In the genomic region with DNA sequence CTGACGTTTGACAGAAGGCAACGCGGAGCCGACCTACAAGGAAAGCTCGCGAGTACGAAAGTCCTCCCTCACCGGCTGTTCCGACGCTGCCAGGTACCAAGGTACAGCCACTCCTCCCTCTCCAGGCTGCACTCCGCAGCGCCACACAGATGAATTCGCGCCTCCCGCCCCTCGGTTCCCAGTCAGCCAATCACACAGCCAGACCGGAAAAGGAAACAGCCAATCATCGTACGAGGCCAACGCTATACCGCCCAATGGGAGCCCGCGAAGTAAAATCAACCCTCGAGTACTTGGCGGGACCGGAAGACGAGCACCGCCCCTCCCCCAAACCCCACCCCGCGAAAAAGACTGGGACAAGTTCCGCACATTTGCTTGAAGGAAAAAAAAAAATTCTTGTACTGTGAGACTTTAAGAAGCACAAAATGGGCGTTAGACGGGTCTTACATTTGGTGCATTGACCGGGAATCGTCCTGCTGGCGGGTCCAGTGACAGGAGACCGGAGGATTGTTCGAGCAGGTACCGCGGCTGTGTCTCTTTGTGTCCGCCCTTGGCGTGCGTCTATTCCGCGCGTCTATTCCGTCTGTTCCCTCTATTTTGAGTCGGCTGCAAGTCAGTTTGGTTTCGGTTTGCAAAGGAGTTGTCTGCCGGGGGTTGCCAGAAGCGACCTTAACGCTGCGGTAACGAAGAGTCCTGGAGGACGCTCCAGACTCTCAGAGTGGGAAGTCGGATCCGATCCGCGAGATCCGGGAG, we compare ENCODE assay signal across 8 mouse cellular contexts. TPM values are rescaled to one million over a fixed set of nuclear protein-coding genes. Genes with fewer than 3 reads are reported as not detected.
DNase-seq lines count a peak whose midpoint lies in the region; ATAC-seq lines count a peak whose summit lies in the region.

A gene (minus strand): TSS at position 157 of the 750 bp plus-strand sequence.

- under 1% methylated on average over 60 of the region's 60 CpGs for WGBS in hindbrain, embryonic 14.5 days

- no peaks in the 10 kb centered on the region for H3K27me3 ChIP-seq in hindbrain, embryonic 14.5 days (ENCODE audit: control insufficient read depth, insufficient read depth, low read length)

- peak within 1 kb of the TSS; percentile 85 for H3K9ac ChIP-seq in hindbrain, embryonic 14.5 days

- peak; percentile 99 for ATAC-seq in hindbrain, embryonic 14.5 days (ENCODE audit: low FRiP score)

- peak; percentile 99 for DNase-seq in R1 (ENCODE audit: low read depth, low spot score)
- peak; percentile 92 to 93 for DNase-seq in cerebellum, postnatal 25 days
- DNase-seq in frontal cortex, postnatal 25 days (ENCODE audit: low spot score in 2 of 2) = peak; percentile 73 to 83
- DNase-seq in hindbrain, embryonic 14.5 days (ENCODE audit: low spot score) = peak; percentile 97
- peak; percentile 87 to 88 for DNase-seq in layer of hippocampus, postnatal 36 days
- peak; percentile 96 for DNase-seq in lung, postnatal 36 days
- peak; percentile 98 for DNase-seq in retina, postnatal 1 day
- peak; percentile 77 to 88 for DNase-seq in urinary bladder, adult 18-20 months (ENCODE audit: low spot score in 2 of 2)

- peak within 1 kb of the TSS; percentile 87 for H3K4me2 ChIP-seq in hindbrain, embryonic 14.5 days (replicated peaks)

- H3K4me1 ChIP-seq in hindbrain, embryonic 14.5 days (replicated peaks; ENCODE audit: control insufficient read depth, insufficient read depth, low read length) = peaks cover 6% of the 10 kb centered on the region; the same call in 1 of the 2 replicates

- H3K27ac ChIP-seq in hindbrain, embryonic 14.5 days = peak within 1 kb of the TSS; percentile 69

- H3K4me3 ChIP-seq in hindbrain, embryonic 14.5 days (replicated peaks; ENCODE audit: low read length) = peak within 1 kb of the TSS; percentile 71

- H3K36me3 ChIP-seq in hindbrain, embryonic 14.5 days (replicated peaks; ENCODE audit: control insufficient read depth, insufficient read depth) = peaks cover 26% of the 10 kb centered on the region

- H3K9me3 ChIP-seq in hindbrain, embryonic 14.5 days (ENCODE audit: control insufficient read depth, low read length) = peaks cover 17% of the 10 kb centered on the region; the same call in 1 of the 2 replicates

RNA-seq across cellular contexts. Expression of the gene that starts here (rescaled TPM):
- 1.5 and 1.6 TPM in 2 replicates for polyA plus RNA-seq in hindbrain, embryonic 14.5 days (2014; fragmentation: Nextera tagmentation; extraction: Ambion mirVana)
- total RNA-seq in layer of hippocampus, postnatal 36 days (2021) = under 1 TPM; 0.12 to 0.25 TPM

Comparison
In these comparisons a context has a peak if more than half of its experiments do, and no peak if none do; other contexts are left out.
1. Peak in every context shown above with its lines: DNase-seq, ATAC-seq, H3K4me3 ChIP-seq and H3K27ac ChIP-seq.
2. Peak in DNase-seq in layer of hippocampus, postnatal 36 days; RNA of the gene not detected or under 1 TPM.